In genomic region chr3:69722187-69722867, GRCm38 (mm10) we compare ENCODE assay signal across 8 mouse cellular contexts. TPM values are rescaled to one million over a fixed set of nuclear protein-coding genes. Genes with fewer than 3 reads are reported as not detected.
A peak's percentile ranks its signal among the peaks of the same experiment; 100 is the strongest.
DNase-seq lines count a peak whose midpoint lies in the region; ATAC-seq and TF ChIP-seq lines count a peak whose summit lies in the region.

No protein-coding gene starts in this region.

- DNase-seq in CD4-positive, CD25-positive, alpha-beta regulatory T cell, adult 2 months (ENCODE audit: low read depth, low spot score) = peak; percentile 67
- DNase-seq in adipocyte (ENCODE audit: low spot score) = peak; percentile 52
- DNase-seq in embryo, embryonic 11 days = peak; percentile 72
- peak; percentile 22 for DNase-seq in heart, adult 8-10 months (ENCODE audit: low spot score)
- DNase-seq in kidney, adult 8-10 months = peak; percentile 35 to 47
- peak; percentile 82 for DNase-seq in liver, adult 2 months (ENCODE audit: extremely low read depth, low read depth, low spot score)
- peak; percentile 57 for DNase-seq in stomach, postnatal 0 days (ENCODE audit: low spot score)

- H3K36me3 ChIP-seq in liver, adult 2 months (ENCODE audit: control insufficient read depth, insufficient read depth, low read length) = peaks cover 7% of the 10 kb centered on the region
- no peaks in the 10 kb centered on the region for H3K36me3 ChIP-seq in midbrain, embryonic 16.5 days (ENCODE audit: control insufficient read depth, insufficient read depth, low read length)
- H3K36me3 ChIP-seq in stomach, postnatal 0 days (ENCODE audit: control insufficient read depth, insufficient read depth, low read length) = no peaks in the 10 kb centered on the region

- no peak for TF ChIP-seq CTCF in liver, adult 2 months (IDR thresholded peaks at IDR 0.05; ENCODE audit: low read depth, low read length)
- no peak for TF ChIP-seq CTCF in stomach, postnatal 0 days (IDR thresholded peaks at IDR 0.05; ENCODE audit: low read depth)

- no peaks in the 10 kb centered on the region for H3K27me3 ChIP-seq in liver, adult 2 months (ENCODE audit: control insufficient read depth, insufficient read depth, low read length)
- H3K27me3 ChIP-seq in midbrain, embryonic 16.5 days (ENCODE audit: control insufficient read depth, insufficient read depth, low read depth, low read length) = no peaks in the 10 kb centered on the region
- no peaks in the 10 kb centered on the region for H3K27me3 ChIP-seq in stomach, postnatal 0 days (ENCODE audit: control insufficient read depth, insufficient read depth, low read length)

- H3K9me3 ChIP-seq in midbrain, embryonic 16.5 days (replicated peaks; ENCODE audit: control insufficient read depth, low read length, poor library complexity, severe bottlenecking) = no peaks in the 10 kb centered on the region
- no peaks in the 10 kb centered on the region for H3K9me3 ChIP-seq in stomach, postnatal 0 days (ENCODE audit: control insufficient read depth, low read length)

- TF ChIP-seq POLR2A in liver, adult 2 months (IDR thresholded peaks at IDR 0.05; ENCODE audit: extremely low read depth, insufficient read depth, low read length) = no peak

- H3K4me1 ChIP-seq in liver, adult 2 months (ENCODE audit: control insufficient read depth, insufficient read depth, low read length) = peaks cover 12% of the 10 kb centered on the region
- H3K4me1 ChIP-seq in midbrain, embryonic 16.5 days (ENCODE audit: control insufficient read depth, insufficient read depth, low read length) = peaks cover 20% of the 10 kb centered on the region
- no peaks in the 10 kb centered on the region for H3K4me1 ChIP-seq in stomach, postnatal 0 days (replicated peaks; ENCODE audit: control insufficient read depth, insufficient read depth)

- peak overlapping the region; percentile 77 for H3K4me3 ChIP-seq in liver, adult 2 months (ENCODE audit: insufficient read depth, low read depth, low read length)
- H3K4me3 ChIP-seq in midbrain, embryonic 16.5 days (ENCODE audit: low read depth, low read length) = peak overlapping the region; percentile 96
- H3K4me3 ChIP-seq in stomach, postnatal 0 days (ENCODE audit: low read depth, low read length) = peak overlapping the region; percentile 88

- WGBS in liver, adult 2 months = 1% methylated on average over 57 of the region's 58 CpGs
- WGBS in midbrain, embryonic 16.5 days = under 1% methylated on average over 57 of the region's 58 CpGs
- WGBS in stomach, postnatal 0 days = under 1% methylated on average over 49 of the region's 58 CpGs

- H3K79me2 ChIP-seq in liver, adult 2 months (ENCODE audit: control insufficient read depth, insufficient read depth, low read length) = peaks cover 8% of the 10 kb centered on the region; the same call in 1 of the 2 replicates

- peak overlapping the region; percentile 84 for H3K9ac ChIP-seq in liver, adult 2 months (ENCODE audit: low read depth, low read length)
- H3K9ac ChIP-seq in midbrain, embryonic 16.5 days (ENCODE audit: low read depth, low read length) = peak overlapping the region; percentile 95
- peak overlapping the region; percentile 95 for H3K9ac ChIP-seq in stomach, postnatal 0 days (ENCODE audit: low read length)

- TF ChIP-seq EP300 in stomach, postnatal 0 days (optimal IDR thresholded peaks at IDR 0.05) = peak; percentile 2

- H3K27ac ChIP-seq in liver, adult 2 months (replicated peaks; ENCODE audit: insufficient read depth, low read depth, low read length) = peak overlapping the region; percentile 80
- H3K27ac ChIP-seq in midbrain, embryonic 16.5 days (ENCODE audit: low read length) = peak overlapping the region; percentile 89
- H3K27ac ChIP-seq in stomach, postnatal 0 days (replicated peaks) = peak overlapping the region; percentile 94

- ATAC-seq in midbrain, embryonic 16.5 days = peak; percentile 89
- ATAC-seq in stomach, postnatal 0 days (ENCODE audit: low FRiP score, low TSS enrichment) = peak; percentile 29

- H3K4me2 ChIP-seq in midbrain, embryonic 16.5 days (ENCODE audit: low read length) = peak overlapping the region; percentile 94
- H3K4me2 ChIP-seq in stomach, postnatal 0 days (replicated peaks; ENCODE audit: low read depth) = peak overlapping the region; percentile 62

RNA-seq across cellular contexts. Expression of gene Nmd3, which starts 0.5 kb away (rescaled TPM):
- total RNA-seq in heart, adult 8-10 months (2022) = 10 to 100 TPM; 31.5 to 46.7 (median 40.2) TPM
- total RNA-seq in liver, adult 2 months (2014; rRNA removed) = 18.3 and 26.3 TPM in 2 replicates
- 50.0 and 70.3 TPM in 2 replicates for polyA plus RNA-seq in liver, adult 2 months (2012; rRNA removed)
- 89.7 and 106 TPM in 2 replicates for polyA plus RNA-seq in midbrain, embryonic 16.5 days (2015; fragmentation: Nextera tagmentation; extraction: Ambion mirVana)
- polyA plus RNA-seq in stomach, postnatal 0 days (2015; fragmentation: Nextera tagmentation; extraction: Ambion mirVana) = 97.8 and 106 TPM in 2 replicates

Comparison
In these comparisons a context has a peak if more than half of its experiments do, and no peak if none do; other contexts are left out.
1. Peak in every context shown above with its lines: DNase-seq, ATAC-seq, H3K4me3 ChIP-seq and H3K27ac ChIP-seq.
2. DNase-seq: peak in every context shown above with its lines; median percentile 82 in liver, adult 2 months; 72 in embryo, embryonic 11 days; 67 in CD4-positive, CD25-positive, alpha-beta regulatory T cell, adult 2 months; 57 in stomach, postnatal 0 days; 52 in adipocyte; 41 in kidney, adult 8-10 months; 22 in heart, adult 8-10 months.